Mouse (Mus musculus) lung, embryonic 14.5 days (tissue): ENCODE data around the gene Adamts15. TPM values are rescaled to one million over a fixed set of nuclear protein-coding genes. Genes with fewer than 3 reads are reported as not detected.

ENCODE experiments used
- ATAC-seq: fragments of 200-750 bp; cut with Nextera tagmentation; 2 replicates; pipeline ENCODE4 v1.8.0; 2017; ENCODE audit warnings: mild to moderate bottlenecking, moderate TSS enrichment, moderate library complexity; ENCODE audit not compliant: insufficient read depth
- DNase-seq: peaks from one replicate; pipeline ENCODE4 v3.0.0-alpha.2; 2015
- H3K27ac ChIP-seq: fragments of 300-500 bp; sonication (generic); 2 replicates; pipeline ENCODE4 v1.5.1; 2014; ENCODE audit warnings: low read depth, mild to moderate bottlenecking, moderate library complexity
- H3K27me3 ChIP-seq: fragments of 300-500 bp; sonication (generic); 2 replicates; pipeline ENCODE4 v1.6.1; 2014; ENCODE audit warnings: low read length, control low read depth; ENCODE audit not compliant: insufficient read depth
- H3K36me3 ChIP-seq: fragments of 300-500 bp; sonication (generic); 2 replicates; pipeline ENCODE4 v1.6.1; 2014; ENCODE audit warnings: control low read depth; ENCODE audit not compliant: insufficient read depth
- H3K4me1 ChIP-seq: fragments of 300-500 bp; sonication (generic); 2 replicates; pipeline ENCODE4 v1.6.1; 2014; ENCODE audit warnings: antibody characterized with exemption, control low read depth; ENCODE audit not compliant: insufficient read depth
- H3K4me2 ChIP-seq: fragments of 300-500 bp; sonication (generic); 2 replicates; pipeline ENCODE4 v1.6.1; 2014; ENCODE audit warnings: mild to moderate bottlenecking
- H3K4me3 ChIP-seq: fragments of 300-500 bp; sonication (generic); 2 replicates; pipeline ENCODE4 v1.5.1; 2014; ENCODE audit warnings: low read depth, low read length
- H3K9ac ChIP-seq: fragments of 300-500 bp; sonication (generic); 2 replicates; pipeline ENCODE4 v1.6.1; 2014
- H3K9me3 ChIP-seq: fragments of 300-500 bp; sonication (generic); 2 replicates; pipeline ENCODE4 v1.6.1; 2016; ENCODE audit warnings: low read depth, low read length, control low read depth
- CTCF ChIP-seq: IDR thresholded peaks from 2 replicates; pipeline ENCODE4 v1.5.1; 2016; ENCODE audit warnings: antibody characterized with exemption, low read depth
- WGBS: fragments of 180-500 bp; shearing (Covaris S2); extraction: QIAGEN DNeasy Blood & Tissue Kit; methylation state at CpG from one replicate; pipeline ENCODE4 v1.1.7; 2014; 5-methylcytosine and 5-hydroxymethylcytosine counted together
- polyA plus RNA-seq: library from polyadenylated mRNA; unstranded; fragments of >200 nt; fragmentation: Nextera tagmentation; extraction: Ambion mirVana; gene quantifications from 2 replicates; pipeline ENCODE4 v1.2.1, GENCODE M21; 2014

The Adamts15 gene
- polyA plus RNA-seq, 1 experiment from 2014 or later = 6.2 TPM

DNA sequence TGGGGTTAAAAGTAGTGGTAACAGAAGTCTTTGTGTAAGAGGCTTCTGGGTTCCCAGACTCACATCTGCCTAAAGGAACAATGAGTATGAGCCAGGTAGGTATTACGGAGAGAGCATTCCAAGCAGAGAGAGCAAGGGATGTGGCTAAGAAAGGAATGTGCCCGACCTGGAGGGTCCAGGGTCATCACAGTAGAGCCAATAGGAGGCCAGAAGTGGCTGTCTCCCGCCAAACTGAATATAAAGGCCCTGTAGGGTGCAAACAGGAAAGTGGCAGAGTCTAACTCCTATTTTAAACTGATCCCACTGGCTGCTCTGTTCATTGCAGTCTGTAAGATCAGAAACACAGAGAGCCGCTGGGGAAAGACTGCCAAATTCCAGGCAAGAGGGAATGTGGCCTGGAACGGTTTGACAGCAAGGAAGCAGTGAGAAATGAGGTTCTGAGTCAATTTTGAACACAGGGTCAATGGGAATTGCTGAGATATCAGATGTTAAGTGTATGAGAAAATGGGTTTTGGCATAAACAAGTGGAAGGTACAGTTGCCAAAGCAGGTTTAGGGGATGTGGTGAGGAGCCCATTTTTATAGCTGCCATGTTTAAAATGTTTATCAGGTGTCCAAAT, 14.5 kb downstream of the Adamts15 start:
- Histone ChIP-seq H3K4me3 (no peak overlapping the region), H3K4me2 (no peak overlapping the region), H3K36me3 (no peaks in the 10 kb centered on the region), H3K4me1 (no peaks in the 10 kb centered on the region), H3K9ac (no peak overlapping the region), H3K27me3 (no peaks in the 10 kb centered on the region), H3K27ac (no peak overlapping the region), H3K9me3 (no peaks in the 10 kb centered on the region)
- WGBS = 25% methylated on average over 5 of the region's 5 CpGs
- peak; percentile 44; the same call in 1 of the 2 replicates for ATAC-seq
- no peak for TF ChIP-seq CTCF
- peak; percentile 74 for DNase-seq

DNA sequence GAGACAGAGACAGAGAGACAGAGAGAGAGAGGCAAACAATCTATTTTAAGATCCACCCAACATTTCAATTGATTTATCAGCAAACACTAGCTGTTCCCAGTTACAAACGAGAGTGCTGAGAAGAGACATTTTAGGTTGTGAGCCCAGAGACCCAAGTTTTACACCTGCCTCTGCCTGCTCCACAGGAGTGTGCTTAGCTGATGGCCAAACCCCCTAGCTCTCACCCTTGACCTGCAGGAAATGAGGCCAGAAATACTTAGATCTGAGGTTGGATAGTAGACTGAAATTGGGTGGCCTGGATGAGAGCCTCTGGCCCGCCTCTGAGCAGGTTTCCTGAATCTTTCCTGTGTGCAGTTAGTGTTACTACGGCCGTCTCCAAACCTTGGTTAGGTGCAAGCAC, 15.8 kb downstream of the Adamts15 start:
- no peak overlapping the region for H3K4me2 ChIP-seq
- no peak overlapping the region for H3K27ac ChIP-seq
- WGBS = 78% methylated on average over 4 of the region's 4 CpGs
- no peak for ATAC-seq
- H3K9ac ChIP-seq = no peak overlapping the region
- H3K27me3 ChIP-seq = no peaks in the 10 kb centered on the region
- H3K9me3 ChIP-seq = no peaks in the 10 kb centered on the region
- DNase-seq = no peak
- no peak overlapping the region for H3K4me3 ChIP-seq
- H3K4me1 ChIP-seq = no peaks in the 10 kb centered on the region
- no peaks in the 10 kb centered on the region; the same call in 1 of the 2 replicates for H3K36me3 ChIP-seq
- TF ChIP-seq CTCF = no peak

DNA sequence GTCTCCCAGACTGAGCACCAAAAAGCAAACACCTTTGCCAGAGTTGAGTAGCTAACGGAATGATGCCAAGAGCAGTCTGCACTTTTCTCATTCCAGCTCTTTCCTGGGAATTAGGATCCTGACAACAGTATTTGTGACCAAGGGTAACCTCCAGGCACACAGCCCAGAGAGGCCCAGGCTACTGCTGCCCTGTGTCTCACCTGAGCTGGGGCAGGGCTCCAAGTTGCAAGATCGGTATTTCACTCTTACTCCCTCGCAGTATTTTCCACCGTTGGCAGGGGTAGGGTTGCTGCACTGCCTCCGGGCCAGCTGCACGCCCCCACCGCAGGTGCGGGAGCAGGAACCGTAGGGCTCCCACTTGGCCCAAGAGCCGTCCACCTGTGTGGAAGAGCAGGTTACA, 16.4 kb downstream of the Adamts15 start:
- WGBS = 79% methylated on average over 10 of the region's 10 CpGs

DNA sequence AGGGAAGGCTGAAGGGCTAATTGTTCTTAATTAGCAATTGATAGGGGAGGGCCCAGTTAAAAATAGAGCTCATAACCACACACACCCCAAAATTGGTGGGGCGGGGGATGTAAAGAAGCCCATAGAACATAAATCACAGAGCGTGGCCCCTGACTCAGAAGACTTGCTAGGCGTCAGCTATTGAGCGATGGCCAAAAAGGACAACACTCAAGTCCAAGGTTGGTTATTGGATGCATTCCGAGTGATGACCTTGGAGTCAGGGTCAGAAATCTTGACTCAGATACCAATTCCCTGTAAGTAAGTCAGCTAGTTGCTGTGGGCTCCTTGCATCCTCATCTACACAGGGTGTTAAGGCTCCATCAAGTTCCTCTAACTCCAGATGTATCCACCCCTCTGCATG, 19.0 kb downstream of the Adamts15 start:
- Histone ChIP-seq H3K9ac (no peak overlapping the region), H3K9me3 (no peaks in the 10 kb centered on the region), H3K36me3 (no peaks in the 10 kb centered on the region; the same call in 1 of the 2 replicates), H3K27ac (no peak overlapping the region), H3K4me2 (no peak overlapping the region), H3K27me3 (no peaks in the 10 kb centered on the region), H3K4me3 (no peak overlapping the region), H3K4me1 (no peaks in the 10 kb centered on the region)
- 93% methylated on average over 5 of the region's 5 CpGs for WGBS
- no peak for TF ChIP-seq CTCF
- ATAC-seq = no peak
- DNase-seq = no peak

More for the DNA sequence above, 16.4 kb downstream of the Adamts15 start:
- no peaks in the 10 kb centered on the region for H3K27me3 ChIP-seq
- H3K9me3 ChIP-seq = no peaks in the 10 kb centered on the region
- no peaks in the 10 kb centered on the region; the same call in 1 of the 2 replicates for H3K36me3 ChIP-seq
- no peak overlapping the region for H3K4me2 ChIP-seq
- no peak for TF ChIP-seq CTCF
- no peak overlapping the region for H3K27ac ChIP-seq
- H3K9ac ChIP-seq = no peak overlapping the region
- no peaks in the 10 kb centered on the region for H3K4me1 ChIP-seq
- DNase-seq = peak; percentile 14
- ATAC-seq = no peak
- no peak overlapping the region for H3K4me3 ChIP-seq

DNA sequence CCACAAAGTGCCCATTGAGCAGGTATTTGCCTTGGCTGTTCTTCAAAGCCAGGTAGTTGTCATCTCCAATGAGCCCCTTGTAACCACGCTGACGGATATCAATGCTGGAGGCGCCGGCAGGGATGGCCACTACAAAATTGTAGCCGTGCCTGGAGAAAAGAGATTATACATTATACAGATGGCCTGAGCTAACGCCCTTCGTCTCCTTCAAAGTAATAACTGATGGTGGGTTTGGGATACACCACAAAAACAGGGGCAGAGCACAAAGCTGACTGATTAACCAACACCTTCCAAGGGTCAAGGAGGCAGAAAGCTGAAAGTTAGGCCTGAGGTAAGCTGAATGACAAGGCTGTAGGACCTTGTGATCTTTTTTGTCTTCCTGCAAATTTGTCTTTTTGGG, 19.6 kb downstream of the Adamts15 start:
- no peak overlapping the region for H3K9ac ChIP-seq
- H3K4me1 ChIP-seq = no peaks in the 10 kb centered on the region
- ATAC-seq (no peak), DNase-seq (no peak)
- no peaks in the 10 kb centered on the region for H3K9me3 ChIP-seq
- H3K4me2 ChIP-seq = no peak overlapping the region
- no peak overlapping the region for H3K4me3 ChIP-seq
- WGBS = 90% methylated on average over 7 of the region's 7 CpGs
- no peaks in the 10 kb centered on the region for H3K27me3 ChIP-seq
- H3K27ac ChIP-seq = no peak overlapping the region
- TF ChIP-seq CTCF = no peak
- no peaks in the 10 kb centered on the region; the same call in 1 of the 2 replicates for H3K36me3 ChIP-seq

DNA sequence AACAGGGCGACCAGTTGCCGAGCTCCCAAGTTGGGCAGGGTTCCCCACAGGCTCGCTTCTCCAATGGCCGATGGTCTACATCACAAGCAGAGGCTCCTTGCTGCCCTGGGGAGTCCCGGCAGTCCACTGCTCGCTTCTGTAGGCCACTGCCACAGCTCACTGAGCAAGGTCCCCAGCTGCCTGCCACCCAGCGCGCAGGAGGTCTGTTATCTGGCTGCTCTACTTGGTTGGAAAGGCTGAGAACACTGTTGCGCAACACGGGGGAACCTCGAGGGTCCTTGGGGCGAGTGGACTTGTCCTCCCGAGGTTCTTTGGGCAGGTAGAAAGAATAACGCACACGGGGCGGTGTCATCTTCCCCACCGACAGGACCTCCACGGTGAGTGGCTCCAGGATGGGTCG, 20.1 kb downstream of the Adamts15 start:
- DNase-seq = no peak
- H3K9ac ChIP-seq = no peak overlapping the region
- WGBS = 90% methylated on average over 19 of the region's 19 CpGs
- H3K9me3 ChIP-seq = no peaks in the 10 kb centered on the region
- no peaks in the 10 kb centered on the region for H3K4me1 ChIP-seq
- ATAC-seq = no peak
- TF ChIP-seq CTCF = no peak
- H3K36me3 ChIP-seq = no peaks in the 10 kb centered on the region; the same call in 1 of the 2 replicates
- H3K27me3 ChIP-seq = no peaks in the 10 kb centered on the region
- H3K4me3 ChIP-seq = no peak overlapping the region
- no peak overlapping the region for H3K27ac ChIP-seq
- H3K4me2 ChIP-seq = no peak overlapping the region

DNA sequence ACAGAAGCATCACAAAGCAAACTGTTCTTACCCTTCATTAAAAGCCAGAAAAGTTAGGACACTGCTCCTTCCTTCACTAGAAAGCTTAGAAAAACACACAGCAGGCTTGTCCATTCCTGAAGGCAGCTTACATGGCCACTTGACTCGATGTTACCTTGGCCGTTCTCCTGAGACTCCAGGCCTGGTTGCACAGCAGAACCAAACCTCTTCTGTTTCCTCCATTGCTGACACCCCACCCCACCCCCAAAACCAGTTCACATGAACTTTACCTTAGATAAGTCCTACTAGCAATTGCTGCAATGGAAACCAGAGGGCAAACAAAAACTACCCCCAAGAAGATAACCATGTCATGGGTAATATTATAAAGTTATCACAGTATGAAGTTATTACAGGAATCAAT, 25.1 kb downstream of the Adamts15 start:
- TF ChIP-seq CTCF = no peak
- no peak overlapping the region for H3K9ac ChIP-seq
- H3K4me2 ChIP-seq = no peak overlapping the region
- H3K27ac ChIP-seq = peak overlapping the region; percentile 38; the same call in 1 of the 2 replicates
- no peak overlapping the region for H3K4me3 ChIP-seq
- ATAC-seq (no peak), DNase-seq (no peak)
- no peaks in the 10 kb centered on the region; the same call in 1 of the 2 replicates for H3K36me3 ChIP-seq
- H3K27me3 ChIP-seq = no peaks in the 10 kb centered on the region
- no peaks in the 10 kb centered on the region for H3K9me3 ChIP-seq
- 79% methylated on average over 2 of the region's 2 CpGs for WGBS
- no peaks in the 10 kb centered on the region for H3K4me1 ChIP-seq
